8 mouse cellular contexts compared by ENCODE assay signal in the genomic region with DNA sequence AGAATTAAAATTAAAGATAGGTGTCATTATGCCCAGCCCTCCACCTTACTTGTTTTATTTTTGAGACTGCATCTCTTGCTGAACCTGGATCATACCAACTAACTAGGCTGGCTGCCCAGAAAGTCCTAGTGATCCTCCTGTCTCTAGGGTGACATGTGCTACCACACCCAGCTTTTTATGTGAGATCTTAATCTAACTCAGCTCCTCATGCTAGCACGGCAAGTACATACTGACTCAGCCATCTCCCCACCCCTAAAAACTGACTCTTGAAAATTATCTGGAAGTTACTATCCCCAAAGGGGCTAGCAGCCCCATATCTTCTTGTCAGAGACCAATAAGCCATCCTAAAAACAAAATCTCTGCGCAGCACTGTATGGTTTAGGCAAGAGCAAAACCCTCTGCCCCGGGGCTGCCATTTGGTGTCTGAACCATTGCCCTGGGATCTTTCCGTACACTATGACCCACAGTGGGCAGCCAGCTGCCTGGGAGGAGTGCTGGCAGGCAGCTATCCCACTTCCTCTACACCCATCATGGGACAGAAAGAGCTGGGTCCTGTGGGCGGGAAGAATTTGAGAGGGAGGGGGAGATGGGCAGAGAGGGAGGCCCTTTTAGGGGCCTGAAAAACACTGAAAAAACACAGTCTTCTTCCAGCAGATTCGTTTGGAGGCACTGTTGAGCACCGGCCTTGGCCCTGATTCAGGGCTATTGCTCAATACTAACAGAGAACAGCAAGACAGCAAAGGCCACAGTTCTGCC. TPM values are rescaled to one million over a fixed set of nuclear protein-coding genes. Genes with fewer than 3 reads are reported as not detected.
DNase-seq lines count a peak whose midpoint lies in the region; ATAC-seq lines count a peak whose summit lies in the region.

No protein-coding gene starts in this region.

- WGBS in embryonic facial prominence, embryonic 12.5 days: 28% methylated on average over 7 of the region's 7 CpGs
- WGBS in limb, embryonic 11.5 days: 41% methylated on average over 7 of the region's 7 CpGs
- 52% methylated on average over 7 of the region's 7 CpGs for WGBS in midbrain, embryonic 13.5 days
- WGBS in stomach, embryonic 16.5 days: 23% methylated on average over 7 of the region's 7 CpGs

- H3K27ac ChIP-seq in embryonic facial prominence, embryonic 12.5 days: peak overlapping the region; percentile 86
- no peak overlapping the region for H3K27ac ChIP-seq in limb, embryonic 11.5 days (replicated peaks; ENCODE audit: low read depth, low read length)
- H3K27ac ChIP-seq in midbrain, embryonic 13.5 days: peak overlapping the region; percentile 7; the same call in 1 of the 2 replicates
- H3K27ac ChIP-seq in stomach, embryonic 16.5 days (ENCODE audit: low read length): peak overlapping the region; percentile 98

- H3K4me2 ChIP-seq in embryonic facial prominence, embryonic 12.5 days (replicated peaks): no peak overlapping the region; the same call in 1 of the 2 replicates
- H3K4me2 ChIP-seq in limb, embryonic 11.5 days (ENCODE audit: low read depth, severe bottlenecking): no peak overlapping the region
- H3K4me2 ChIP-seq in midbrain, embryonic 13.5 days (replicated peaks): no peak overlapping the region
- H3K4me2 ChIP-seq in stomach, embryonic 16.5 days (ENCODE audit: low read depth, low read length): peak overlapping the region; percentile 55

- ATAC-seq in embryonic facial prominence, embryonic 12.5 days (ENCODE audit: insufficient number of reproducible peaks, insufficient read depth, low FRiP score, low TSS enrichment): 0 out of 2 replicates have a peak, but pooled peaks have one; percentile 64
- ATAC-seq in limb, embryonic 11.5 days (ENCODE audit: insufficient number of reproducible peaks, low FRiP score, low TSS enrichment, low read depth): no peak
- 0 out of 2 replicates have a peak, but pooled peaks have one; percentile 20 for ATAC-seq in midbrain, embryonic 13.5 days
- peak; percentile 87 for ATAC-seq in stomach, embryonic 16.5 days (ENCODE audit: insufficient read depth, low FRiP score)

- peaks cover 13% of the 10 kb centered on the region for H3K4me1 ChIP-seq in embryonic facial prominence, embryonic 12.5 days
- H3K4me1 ChIP-seq in limb, embryonic 11.5 days (ENCODE audit: control insufficient read depth, insufficient read depth, low read length): 0 out of 2 replicates have a peak, but pooled peaks cover 2% of the 10 kb centered on the region
- peaks cover 11% of the 10 kb centered on the region for H3K4me1 ChIP-seq in midbrain, embryonic 13.5 days (replicated peaks)
- H3K4me1 ChIP-seq in stomach, embryonic 16.5 days (ENCODE audit: control insufficient read depth, insufficient read depth, low read length): peaks cover 18% of the 10 kb centered on the region

- H3K9me3 ChIP-seq in embryonic facial prominence, embryonic 12.5 days: no peaks in the 10 kb centered on the region
- H3K9me3 ChIP-seq in limb, embryonic 11.5 days (ENCODE audit: control insufficient read depth, low read length): no peaks in the 10 kb centered on the region
- H3K9me3 ChIP-seq in midbrain, embryonic 13.5 days: no peaks in the 10 kb centered on the region
- no peaks in the 10 kb centered on the region for H3K9me3 ChIP-seq in stomach, embryonic 16.5 days (replicated peaks; ENCODE audit: control insufficient read depth, low read length)

- no peaks in the 10 kb centered on the region for H3K27me3 ChIP-seq in embryonic facial prominence, embryonic 12.5 days
- H3K27me3 ChIP-seq in limb, embryonic 11.5 days (ENCODE audit: control insufficient read depth, insufficient read depth, low read length): no peaks in the 10 kb centered on the region
- H3K27me3 ChIP-seq in midbrain, embryonic 13.5 days: no peaks in the 10 kb centered on the region
- no peaks in the 10 kb centered on the region for H3K27me3 ChIP-seq in stomach, embryonic 16.5 days (ENCODE audit: control insufficient read depth, insufficient read depth, low read length)

- peak; percentile 46 to 57 for DNase-seq in spleen, postnatal 36 days (ENCODE audit: low spot score in 2 of 2)
- no peak for DNase-seq in spleen, postnatal 14 days (ENCODE audit: low spot score in 2 of 2)
- peak; percentile 90 for DNase-seq in heart, adult 8-10 months (ENCODE audit: low spot score)
- DNase-seq in kidney, adult 8-10 months: peak; percentile 84 to 88
- DNase-seq in limb, embryonic 11.5 days (ENCODE audit: low spot score): peak; percentile 32

- H3K36me3 ChIP-seq in embryonic facial prominence, embryonic 12.5 days: no peaks in the 10 kb centered on the region
- H3K36me3 ChIP-seq in limb, embryonic 11.5 days (ENCODE audit: control insufficient read depth, insufficient read depth, low read length): no peaks in the 10 kb centered on the region
- H3K36me3 ChIP-seq in midbrain, embryonic 13.5 days: no peaks in the 10 kb centered on the region
- no peaks in the 10 kb centered on the region for H3K36me3 ChIP-seq in stomach, embryonic 16.5 days (ENCODE audit: control insufficient read depth, insufficient read depth, low read length)

- no peak overlapping the region for H3K9ac ChIP-seq in embryonic facial prominence, embryonic 12.5 days
- H3K9ac ChIP-seq in limb, embryonic 11.5 days (ENCODE audit: low read length): peak overlapping the region; percentile 1; the same call in 1 of the 2 replicates
- H3K9ac ChIP-seq in midbrain, embryonic 13.5 days (replicated peaks): no peak overlapping the region
- H3K9ac ChIP-seq in stomach, embryonic 16.5 days (ENCODE audit: low read length): peak overlapping the region; percentile 70

- H3K4me3 ChIP-seq in embryonic facial prominence, embryonic 12.5 days: no peak overlapping the region
- no peak overlapping the region for H3K4me3 ChIP-seq in limb, embryonic 11.5 days (ENCODE audit: low read depth, low read length)
- H3K4me3 ChIP-seq in midbrain, embryonic 13.5 days (replicated peaks): no peak overlapping the region
- H3K4me3 ChIP-seq in stomach, embryonic 16.5 days (replicated peaks; ENCODE audit: low read length): peak overlapping the region; percentile 26

RNA-seq across cellular contexts. Expression of gene Fth1, which starts 26.2 kb away (rescaled TPM):
- polyA plus RNA-seq in embryonic facial prominence, embryonic 12.5 days (2016; fragmentation: Nextera tagmentation; extraction: Ambion mirVana): 1,511 and 1,518 TPM in 2 replicates
- total RNA-seq in heart, adult 8-10 months (2022): 1,000 to 10,000 TPM; 2,773 to 3,210 (median 2,950) TPM
- 1,189 and 1,219 TPM in 2 replicates for polyA plus RNA-seq in limb, embryonic 11.5 days (2014; fragmentation: Nextera tagmentation; extraction: Ambion mirVana)
- polyA plus RNA-seq in midbrain, embryonic 13.5 days (2015; fragmentation: Nextera tagmentation; extraction: Ambion mirVana): 1,344 and 1,356 TPM in 2 replicates
- polyA plus RNA-seq in stomach, embryonic 16.5 days (2015; fragmentation: Nextera tagmentation; extraction: Ambion mirVana): 1,902 and 2,108 TPM in 2 replicates

RNA-seq across cellular contexts. Expression of gene Best1, which starts 47.2 kb away (rescaled TPM):
- polyA plus RNA-seq in embryonic facial prominence, embryonic 12.5 days (2016; fragmentation: Nextera tagmentation; extraction: Ambion mirVana): 1.7 and 1.8 TPM in 2 replicates
- under 1 TPM in 2 of 4 experiments, not detected in 2; 0.14 to 0.65 TPM for total RNA-seq in heart, adult 8-10 months (2022)
- polyA plus RNA-seq in limb, embryonic 11.5 days (2014; fragmentation: Nextera tagmentation; extraction: Ambion mirVana): 1.9 and 2.4 TPM in 2 replicates
- 1.8 and 2.0 TPM in 2 replicates for polyA plus RNA-seq in midbrain, embryonic 13.5 days (2015; fragmentation: Nextera tagmentation; extraction: Ambion mirVana)
- 0.61 and 0.64 TPM in 2 replicates for polyA plus RNA-seq in stomach, embryonic 16.5 days (2015; fragmentation: Nextera tagmentation; extraction: Ambion mirVana)

RNA-seq across cellular contexts. Expression of gene Rab3il1, which starts 47.2 kb away (rescaled TPM):
- polyA plus RNA-seq in embryonic facial prominence, embryonic 12.5 days (2016; fragmentation: Nextera tagmentation; extraction: Ambion mirVana): 48.0 and 50.0 TPM in 2 replicates
- total RNA-seq in heart, adult 8-10 months (2022): 1 to 10 TPM; 6.3 to 8.1 (median 7.5) TPM
- polyA plus RNA-seq in limb, embryonic 11.5 days (2014; fragmentation: Nextera tagmentation; extraction: Ambion mirVana): 39.8 and 44.5 TPM in 2 replicates
- polyA plus RNA-seq in midbrain, embryonic 13.5 days (2015; fragmentation: Nextera tagmentation; extraction: Ambion mirVana): 21.0 and 21.4 TPM in 2 replicates
- 33.7 and 38.1 TPM in 2 replicates for polyA plus RNA-seq in stomach, embryonic 16.5 days (2015; fragmentation: Nextera tagmentation; extraction: Ambion mirVana)

RNA-seq across cellular contexts. Expression of gene Incenp, which starts 54.9 kb away (rescaled TPM):
- polyA plus RNA-seq in embryonic facial prominence, embryonic 12.5 days (2016; fragmentation: Nextera tagmentation; extraction: Ambion mirVana): 129 and 132 TPM in 2 replicates
- total RNA-seq in heart, adult 8-10 months (2022): 1 to 10 TPM; 5.0 to 7.0 (median 5.1) TPM
- polyA plus RNA-seq in limb, embryonic 11.5 days (2014; fragmentation: Nextera tagmentation; extraction: Ambion mirVana): 116 and 117 TPM in 2 replicates
- polyA plus RNA-seq in midbrain, embryonic 13.5 days (2015; fragmentation: Nextera tagmentation; extraction: Ambion mirVana): 46.6 and 47.1 TPM in 2 replicates
- polyA plus RNA-seq in stomach, embryonic 16.5 days (2015; fragmentation: Nextera tagmentation; extraction: Ambion mirVana): 61.4 and 73.6 TPM in 2 replicates

Comparison
In these comparisons a context has a peak if more than half of its experiments do, and no peak if none do; other contexts are left out.
1. DNase-seq: peak in spleen, postnatal 36 days (2 of 2), heart, adult 8-10 months (single experiment), kidney, adult 8-10 months (2 of 2) and limb, embryonic 11.5 days (single experiment); none in spleen, postnatal 14 days (0 of 2).
2. H3K9ac ChIP-seq: peak in limb, embryonic 11.5 days (single experiment) and stomach, embryonic 16.5 days (single experiment); none in embryonic facial prominence, embryonic 12.5 days (single experiment) and midbrain, embryonic 13.5 days (single experiment).